Mouse (Mus musculus): Measurements from ENCODE around the gene Cabp2. TPM values are rescaled to one million over a fixed set of nuclear protein-coding genes. Genes with fewer than 3 reads are reported as not detected.
A peak's percentile ranks its signal among the peaks of the same experiment; 100 is the strongest.

The Cabp2 gene
- polyA plus RNA-seq, 1 experiment from 2014 or later, result not detected

DNA sequence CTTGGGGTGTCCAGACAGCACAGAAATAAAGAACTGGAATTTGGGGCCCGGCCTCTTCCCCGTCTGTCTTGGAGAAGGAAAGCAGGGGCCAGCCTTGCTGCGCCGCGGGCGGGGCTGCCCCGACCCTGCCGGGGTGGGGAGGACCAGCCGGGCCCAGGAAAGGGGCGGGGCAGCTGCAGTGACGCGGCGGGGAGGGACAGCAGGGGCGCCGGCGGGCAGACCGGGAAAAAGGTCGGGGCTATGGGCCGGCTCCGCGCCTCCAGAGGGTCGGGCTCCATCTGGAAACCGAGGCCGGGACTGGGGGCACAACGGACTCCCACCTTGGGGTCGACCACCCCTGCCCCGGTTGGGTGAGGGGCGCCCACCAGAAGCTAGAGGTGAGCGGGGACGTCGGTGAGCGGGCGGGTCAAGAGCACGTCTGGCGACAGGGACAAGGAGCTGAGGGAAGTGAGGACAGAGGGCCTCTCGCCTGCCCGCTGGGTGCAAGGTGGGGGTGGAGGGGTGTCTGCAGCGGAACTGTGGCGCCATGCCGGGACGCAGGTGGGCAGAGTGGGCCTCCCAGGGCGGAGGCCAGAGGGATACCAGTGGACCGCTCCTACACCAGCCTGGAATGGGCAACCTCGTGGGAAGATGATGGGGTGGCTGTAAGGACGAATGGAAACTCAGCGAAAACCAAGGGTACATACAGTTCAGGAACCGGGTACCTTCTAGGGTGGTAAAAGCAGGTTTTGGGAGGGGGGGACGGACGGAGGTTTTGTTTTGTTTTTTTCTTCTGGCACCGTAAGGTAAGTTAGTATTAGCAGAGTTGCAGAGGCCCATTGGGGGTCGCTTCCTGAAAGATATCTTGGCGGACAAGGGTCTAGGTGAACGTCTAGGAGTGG, 18.7 kb downstream of the Cabp2 start, which contains the start of gene Pitpnm1:
Gene Pitpnm1 (plus strand): TSS at position 162 of the 881 bp plus-strand sequence.
- TF ChIP-seq CTCF (IDR thresholded peaks at IDR 0.05), result no peak
- peak; percentile 24 for ATAC-seq
- CTCF ChIA-PET, result interaction anchor here (1.2 to 2.1 kb wide), 5 partner anchors 17 to 99 kb away, joined by 3 to 11 read pairs (median 4); no protein-coding TSS in a partner anchor
- no peaks in the 10 kb centered on the region for H3K27me3 ChIP-seq
- in situ Hi-C loops (cut with MboI; ENCODE audit: low pct_unique_long_range_greater_than_20kb), result no loop called here
- DNase-seq (ENCODE audit: low read depth, low spot score), result no peak
- POLR2A ChIA-PET, result interaction anchor here (1.0 to 1.5 kb wide), 3 partner anchors 21 to 101 kb away, joined by 4 to 5 read pairs (median 5); partner anchors contain the start of gene Rad9a

DNA sequence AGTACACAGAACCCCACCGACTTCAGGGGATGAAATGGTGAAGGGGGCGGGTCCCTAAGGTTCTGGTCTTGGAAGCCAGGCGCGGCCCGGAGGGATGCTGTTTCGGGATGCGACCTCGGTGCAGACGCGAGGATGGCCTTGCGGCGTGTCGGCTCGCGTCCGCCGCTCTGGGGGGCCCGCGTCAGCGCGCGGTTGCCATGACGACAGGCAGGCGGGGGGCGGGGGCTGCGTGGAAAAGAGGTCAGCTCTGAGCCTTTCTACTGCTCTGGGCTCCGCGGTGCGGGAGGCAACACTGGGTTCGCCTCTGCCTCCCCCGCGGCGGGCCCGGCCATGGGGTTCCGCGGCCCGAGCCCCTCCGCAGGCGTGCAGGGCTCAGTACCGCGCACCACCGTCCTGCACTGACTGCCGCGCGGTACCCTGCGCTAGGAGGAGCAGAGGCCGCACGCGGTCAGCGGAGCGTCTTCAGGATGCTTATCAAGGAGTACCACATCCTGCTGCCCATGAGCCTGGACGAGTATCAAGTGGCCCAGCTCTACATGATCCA, 19.4 kb downstream of the Cabp2 start:
- in situ Hi-C loops (cut with MboI; ENCODE audit: low pct_unique_long_range_greater_than_20kb), result no loop called here
- no peak for ATAC-seq

DNA sequence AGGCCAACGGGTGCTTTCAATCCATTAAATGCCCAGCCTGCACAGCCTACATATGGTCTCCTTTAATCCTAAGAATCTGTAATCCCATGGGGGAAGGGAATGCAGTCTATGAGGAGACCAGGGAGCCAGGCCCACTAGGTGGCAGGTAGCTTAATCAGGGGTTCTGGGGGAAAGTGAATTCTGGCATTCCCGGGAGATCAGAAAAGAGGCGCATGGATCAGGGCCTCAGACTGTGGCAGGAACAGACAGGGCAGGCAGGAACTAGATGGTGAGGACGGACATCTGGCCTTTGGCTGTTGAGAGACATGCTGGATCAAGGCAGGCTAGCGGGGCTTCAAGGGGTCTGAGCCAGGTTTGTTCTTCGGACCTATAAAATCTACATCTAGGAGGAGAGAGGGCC, 20.1 kb downstream of the Cabp2 start:
- DNase-seq (ENCODE audit: low read depth, low spot score), result no peak
- in situ Hi-C loops (cut with MboI; ENCODE audit: low pct_unique_long_range_greater_than_20kb), result no loop called here

More for the DNA sequence above, 19.4 kb downstream of the Cabp2 start:
- TF ChIP-seq CTCF (IDR thresholded peaks at IDR 0.05), result no peak
- no peak for DNase-seq (ENCODE audit: low read depth, low spot score)
- CTCF ChIA-PET, result no interaction called here
- no peaks in the 10 kb centered on the region for H3K27me3 ChIP-seq
- POLR2A ChIA-PET, result no interaction called here

GRCm38 (mm10) chr19:4102049-4102448, 20.7 kb downstream of the Cabp2 start:
- ChIA-PET CTCF (interaction anchor here (1.3 kb wide), 1 partner anchor 54 kb away, joined by 3 read pairs; no protein-coding TSS in a partner anchor), POLR2A (no interaction called here)
- ATAC-seq (no peak), DNase-seq (ENCODE audit: low read depth, low spot score) (no peak)
- in situ Hi-C loops (cut with MboI; ENCODE audit: low pct_unique_long_range_greater_than_20kb), result no loop called here
- no peaks in the 10 kb centered on the region for H3K27me3 ChIP-seq
- no peak for TF ChIP-seq CTCF (IDR thresholded peaks at IDR 0.05)

More for the DNA sequence above, 20.1 kb downstream of the Cabp2 start:
- ChIA-PET CTCF (interaction anchor here (1.3 kb wide), 1 partner anchor 53 kb away, joined by 3 read pairs; no protein-coding TSS in a partner anchor), POLR2A (no interaction called here)
- ATAC-seq, result no peak
- no peak for TF ChIP-seq CTCF (IDR thresholded peaks at IDR 0.05)
- H3K27me3 ChIP-seq, result no peaks in the 10 kb centered on the region

DNA sequence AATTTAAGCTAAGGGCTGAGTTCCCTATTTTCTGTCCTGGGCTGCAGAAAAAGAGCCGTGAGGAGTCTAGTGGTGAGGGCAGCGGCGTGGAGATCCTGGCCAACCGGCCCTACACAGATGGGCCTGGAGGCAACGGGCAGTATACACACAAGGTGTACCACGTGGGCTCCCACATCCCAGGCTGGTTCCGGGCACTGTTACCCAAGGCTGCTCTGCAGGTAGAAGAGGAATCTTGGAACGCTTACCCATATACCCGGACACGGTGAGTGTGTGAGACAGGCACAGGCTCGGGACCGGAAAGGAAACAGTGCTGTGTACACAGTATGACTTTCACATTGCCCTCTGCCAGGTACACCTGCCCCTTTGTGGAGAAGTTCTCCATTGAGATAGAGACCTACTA, 21.2 kb downstream of the Cabp2 start:
- POLR2A ChIA-PET, result no interaction called here
- DNase-seq (ENCODE audit: low read depth, low spot score), result no peak
- no peak for ATAC-seq
- TF ChIP-seq CTCF (IDR thresholded peaks at IDR 0.05), result no peak
- in situ Hi-C loops (cut with MboI; ENCODE audit: low pct_unique_long_range_greater_than_20kb), result no loop called here
- CTCF ChIA-PET, result interaction anchor here (1.3 kb wide), 1 partner anchor 55 kb away, joined by 3 read pairs; no protein-coding TSS in a partner anchor
- no peaks in the 10 kb centered on the region for H3K27me3 ChIP-seq

DNA sequence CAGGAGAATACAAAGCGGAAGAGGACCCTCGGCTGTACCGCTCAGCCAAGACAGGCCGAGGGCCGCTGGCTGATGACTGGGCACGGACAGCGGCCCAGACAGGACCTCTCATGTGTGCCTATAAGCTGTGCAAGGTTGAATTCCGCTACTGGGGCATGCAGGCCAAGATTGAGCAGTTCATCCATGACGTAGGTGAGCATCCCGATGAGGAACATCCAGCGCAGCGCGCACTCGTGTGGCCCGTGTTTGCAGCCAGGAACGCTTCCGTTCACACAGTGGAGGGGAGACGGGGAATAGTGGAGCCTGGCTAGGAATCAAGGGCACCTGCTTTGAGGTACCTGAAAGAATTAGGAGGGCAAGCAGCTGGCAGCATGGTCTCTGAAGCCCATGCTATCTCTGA, 21.9 kb downstream of the Cabp2 start:
- in situ Hi-C loops (cut with MboI; ENCODE audit: low pct_unique_long_range_greater_than_20kb), result no loop called here
- no peaks in the 10 kb centered on the region for H3K27me3 ChIP-seq
- no peak for TF ChIP-seq CTCF (IDR thresholded peaks at IDR 0.05)
- ChIA-PET CTCF (interaction anchor here (1.3 kb wide), 1 partner anchor 22 kb away, joined by 4 read pairs; no protein-coding TSS in a partner anchor), POLR2A (no interaction called here)
- ATAC-seq (no peak), DNase-seq (ENCODE audit: low read depth, low spot score) (no peak)

- H3K27me3 ChIP-seq, result no peaks in the 10 kb centered on the region
- POLR2A ChIA-PET, result no interaction called here
- in situ Hi-C loops (cut with MboI; ENCODE audit: low pct_unique_long_range_greater_than_20kb), result no loop called here
- ATAC-seq (no peak), DNase-seq (ENCODE audit: low read depth, low spot score) (no peak)
- CTCF ChIA-PET, result interaction anchor here (1.3 kb wide), 1 partner anchor 21 kb away, joined by 4 read pairs; no protein-coding TSS in a partner anchor
- TF ChIP-seq CTCF (IDR thresholded peaks at IDR 0.05), result no peak
Measured at GRCm38 (mm10) chr19:4103792-4104191, 22.4 kb downstream of the Cabp2 start.

DNA sequence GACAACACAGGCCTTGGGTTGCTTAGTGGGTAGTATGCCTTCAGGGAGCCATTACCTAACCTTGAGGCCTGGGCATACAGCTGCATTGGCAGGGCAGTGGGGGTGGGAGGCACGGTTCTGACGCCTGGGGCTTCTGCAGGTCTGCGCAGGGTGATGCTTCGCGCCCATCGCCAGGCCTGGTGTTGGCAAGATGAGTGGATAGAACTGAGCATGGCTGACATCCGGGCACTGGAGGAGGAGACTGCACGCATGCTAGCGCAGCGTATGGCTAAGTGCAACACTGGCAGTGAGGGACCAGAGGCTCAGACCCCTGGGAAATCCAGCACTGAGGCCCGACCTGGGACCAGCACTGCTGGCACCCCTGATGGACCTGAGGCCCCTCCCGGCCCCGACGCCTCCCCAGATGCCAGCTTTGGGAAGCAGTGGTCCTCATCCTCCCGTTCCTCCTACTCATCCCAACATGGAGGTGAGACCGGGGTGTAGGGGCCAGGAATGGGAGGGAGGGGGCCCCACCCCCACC, 23.4 kb downstream of the Cabp2 start:
- in situ Hi-C loops (cut with MboI; ENCODE audit: low pct_unique_long_range_greater_than_20kb), result no loop called here
- POLR2A ChIA-PET, result no interaction called here
- CTCF ChIA-PET, result interaction anchor here (1.3 kb wide), 1 partner anchor 20 kb away, joined by 4 read pairs; no protein-coding TSS in a partner anchor
- no peaks in the 10 kb centered on the region for H3K27me3 ChIP-seq
- ATAC-seq (no peak), DNase-seq (ENCODE audit: low read depth, low spot score) (no peak)
- TF ChIP-seq CTCF (IDR thresholded peaks at IDR 0.05), result no peak

DNA sequence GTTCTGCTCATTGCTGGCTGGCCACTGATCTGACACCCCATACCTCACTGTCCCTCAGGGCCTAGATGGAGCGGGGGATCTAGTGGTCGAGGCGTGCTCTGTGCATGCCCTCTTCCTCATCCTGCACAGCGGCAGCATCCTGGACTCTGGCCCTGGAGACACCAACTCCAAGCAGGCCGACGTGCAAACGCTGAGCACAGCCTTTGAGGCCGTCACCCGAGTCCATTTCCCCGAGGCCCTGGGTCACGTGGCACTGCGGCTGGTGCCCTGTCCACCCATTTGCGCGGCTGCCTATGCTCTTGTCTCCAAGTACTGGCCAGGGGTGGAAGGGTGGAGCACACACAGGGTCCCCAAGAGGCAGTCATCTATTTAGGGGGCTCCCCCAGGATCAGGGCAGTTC, 25.3 kb downstream of the Cabp2 start:
- no peaks in the 10 kb centered on the region for H3K27me3 ChIP-seq
- ChIA-PET POLR2A (no interaction called here), CTCF (no interaction called here)
- no peak for TF ChIP-seq CTCF (IDR thresholded peaks at IDR 0.05)
- no peak for ATAC-seq
- in situ Hi-C loops (cut with MboI; ENCODE audit: low pct_unique_long_range_greater_than_20kb), result no loop called here
- no peak for DNase-seq (ENCODE audit: low read depth, low spot score)

DNA sequence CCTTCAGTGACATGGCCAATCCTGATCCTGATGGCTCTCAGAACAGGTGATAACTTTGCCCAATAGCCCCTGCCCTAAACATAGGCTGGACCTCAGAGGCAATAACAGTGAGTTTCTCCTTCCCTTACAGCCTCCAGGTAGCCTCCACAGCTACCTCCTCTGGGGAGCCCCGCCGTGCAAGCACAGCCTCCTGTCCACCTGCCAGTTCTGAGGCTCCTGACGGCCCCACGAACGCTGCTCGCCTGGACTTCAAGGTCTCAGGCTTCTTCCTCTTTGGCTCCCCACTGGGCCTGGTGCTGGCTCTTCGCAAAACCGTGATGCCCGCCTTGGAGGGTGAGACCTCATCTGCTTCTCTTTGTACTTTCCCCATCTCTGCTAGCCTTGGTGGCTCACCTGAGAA, 27.2 kb downstream of the Cabp2 start:
- no peaks in the 10 kb centered on the region for H3K27me3 ChIP-seq
- no peak for TF ChIP-seq CTCF (IDR thresholded peaks at IDR 0.05)
- ATAC-seq, result no peak
- POLR2A ChIA-PET, result no interaction called here
- CTCF ChIA-PET, result no interaction called here
- DNase-seq (ENCODE audit: low read depth, low spot score), result no peak
- in situ Hi-C loops (cut with MboI; ENCODE audit: low pct_unique_long_range_greater_than_20kb), result no loop called here
